Mouse (Mus musculus) hindbrain, embryonic 15.5 days (tissue): ENCODE data around the gene Sly. TPM values are rescaled to one million over a fixed set of nuclear protein-coding genes. Genes with fewer than 3 reads are reported as not detected.
"Not testable (repeated sequence)": the region's sequence is repeated elsewhere in the genome, so short reads cannot be mapped to it uniquely, and the experiment has no call there.

Experiments used
- ATAC-seq: fragments of 200-750 bp; cut with Nextera tagmentation; 2 replicates; pipeline ENCODE4 v1.8.0; 2017; ENCODE audit warnings: low read depth, moderate number of reproducible peaks, moderate TSS enrichment; ENCODE audit not compliant: low FRiP score
- H3K27ac ChIP-seq: fragments of 300-500 bp; sonication (generic); replicated peaks from 2 replicates; pipeline ENCODE4 v1.5.1; 2015; ENCODE audit warnings: mild to moderate bottlenecking, inconsistent platforms
- H3K27me3 ChIP-seq: fragments of 300-500 bp; sonication (generic); 2 replicates; pipeline ENCODE4 v1.6.1; 2015; ENCODE audit warnings: control low read depth, inconsistent platforms
- H3K36me3 ChIP-seq: fragments of 300-500 bp; sonication (generic); 2 replicates; pipeline ENCODE4 v1.6.1; 2015; ENCODE audit warnings: control low read depth, inconsistent platforms
- H3K4me1 ChIP-seq: fragments of 300-500 bp; sonication (generic); replicated peaks from 2 replicates; pipeline ENCODE4 v1.6.1; 2015; ENCODE audit warnings: control low read depth, inconsistent platforms
- H3K4me2 ChIP-seq: fragments of 300-500 bp; sonication (generic); 2 replicates; pipeline ENCODE4 v1.6.1; 2015; ENCODE audit warnings: moderate library complexity, mild to moderate bottlenecking, inconsistent platforms
- H3K4me3 ChIP-seq: fragments of 300-500 bp; sonication (generic); 2 replicates; pipeline ENCODE4 v1.5.1; 2015; ENCODE audit warnings: mild to moderate bottlenecking, inconsistent platforms
- H3K9ac ChIP-seq: fragments of 300-500 bp; sonication (generic); 2 replicates; pipeline ENCODE4 v1.6.1; 2015; ENCODE audit warnings: inconsistent platforms
- H3K9me3 ChIP-seq: fragments of 300-500 bp; sonication (generic); 2 replicates; pipeline ENCODE4 v1.6.1; 2016; ENCODE audit warnings: control low read depth, inconsistent platforms
- WGBS: fragments of 180-500 bp; shearing (Covaris S2); methylation state at CpG from one replicate; pipeline ENCODE4 v1.1.7; 2015; 5-methylcytosine and 5-hydroxymethylcytosine counted together
- polyA plus RNA-seq: library from polyadenylated mRNA; unstranded; fragments of >200 nt; fragmentation: Nextera tagmentation; extraction: Ambion mirVana; gene quantifications from 2 replicates; pipeline ENCODE4 v1.2.1, GENCODE M21; 2015

Sly gene
- not detected in 2 replicates for polyA plus RNA-seq

- not testable (repeated sequence) for ATAC-seq
These were observed at the start of gene Sly for GRCm38 (mm10) chrY:57186888-57187287. Gene Sly (plus strand): TSS chrY:57187188.

More at GRCm38 (mm10) chrY:57186888-57187287, at the start of gene Sly:
- not testable (repeated sequence) for H3K27ac ChIP-seq, H3K4me3 ChIP-seq, H3K36me3 ChIP-seq, H3K9me3 ChIP-seq, H3K4me1 ChIP-seq, H3K9ac ChIP-seq, H3K27me3 ChIP-seq, H3K4me2 ChIP-seq
- WGBS, result no CpG with 5 or more reads among the region's 5 CpGs
